Mouse (Mus musculus): ENCODE results near the gene Aff1. TPM values are rescaled to one million over a fixed set of nuclear protein-coding genes. Genes with fewer than 3 reads are reported as not detected.
A peak's percentile ranks its signal among the peaks of the same experiment; 100 is the strongest.

Gene Aff1
- polyA plus RNA-seq, 1 experiment from 2014 or later: 13.5 TPM

DNA sequence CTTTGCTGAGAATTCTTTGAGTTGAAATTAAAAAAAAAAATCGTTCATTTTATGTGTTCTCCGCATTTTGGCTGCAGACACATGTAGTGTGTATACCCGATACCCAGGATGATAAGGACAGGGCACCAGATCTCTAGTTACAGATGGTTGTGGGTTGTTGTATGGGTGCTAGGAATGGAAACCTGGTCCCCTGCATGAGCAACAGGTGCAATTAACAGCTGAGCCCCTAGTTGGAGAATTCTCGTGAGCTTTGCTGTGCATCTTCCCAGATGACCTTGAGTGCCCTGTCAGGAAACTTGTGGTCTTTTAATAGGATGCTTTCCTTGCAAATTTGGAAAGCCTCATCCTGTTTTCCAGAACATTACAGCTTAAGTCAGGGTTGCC is 74.2 kb downstream of the Aff1 start:
- Histone ChIP-seq H3K4me3 (ENCODE audit: low read length) (no peak overlapping the region), H3K9ac (ENCODE audit: low read length) (no peak overlapping the region), H3K27me3 (ENCODE audit: control insufficient read depth, insufficient read depth, low read length) (no peaks in the 10 kb centered on the region), H3K4me2 (ENCODE audit: low read depth, low read length) (no peak overlapping the region), H3K36me3 (ENCODE audit: control insufficient read depth, insufficient read depth) (peaks cover 6% of the 10 kb centered on the region), H3K9me3 (replicated peaks; ENCODE audit: control insufficient read depth, low read length) (peaks cover 4% of the 10 kb centered on the region; the same call in 1 of the 2 replicates), H3K4me1 (ENCODE audit: control insufficient read depth, insufficient read depth, low read length) (peaks cover 31% of the 10 kb centered on the region), H3K27ac (ENCODE audit: low read length) (no peak overlapping the region)
- ATAC-seq (replicated peaks; ENCODE audit: extremely low read depth, insufficient read depth, low FRiP score): no peak
- WGBS: 93% methylated on average over 4 of the region's 4 CpGs

DNA sequence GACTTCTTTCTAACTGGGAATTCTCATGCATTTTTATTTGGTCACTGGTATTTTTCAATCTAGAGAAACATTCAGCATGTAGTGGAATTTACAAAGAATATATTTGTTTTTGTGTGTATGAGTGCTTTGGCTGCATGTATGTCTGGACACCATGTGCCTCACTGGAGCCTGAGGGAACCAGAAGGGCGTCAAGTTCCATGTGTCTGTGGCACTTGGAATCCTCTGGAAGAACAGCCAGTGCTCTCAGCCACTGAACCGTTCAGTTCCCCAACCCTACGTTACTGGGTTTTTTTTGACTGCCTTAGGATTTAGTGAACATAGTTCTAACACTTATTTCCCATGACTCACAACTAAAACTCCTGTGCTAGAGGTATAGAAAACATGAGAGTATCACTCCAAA is 76.8 kb downstream of the Aff1 start:
- 86% methylated on average over 3 of the region's 3 CpGs for WGBS
- no peak overlapping the region for H3K9ac ChIP-seq (ENCODE audit: low read length)
- H3K4me1 ChIP-seq (ENCODE audit: control insufficient read depth, insufficient read depth, low read length): peaks cover 36% of the 10 kb centered on the region
- H3K36me3 ChIP-seq (ENCODE audit: control insufficient read depth, insufficient read depth): peaks cover 6% of the 10 kb centered on the region
- H3K4me2 ChIP-seq (ENCODE audit: low read depth, low read length): no peak overlapping the region
- H3K4me3 ChIP-seq (ENCODE audit: low read length): no peak overlapping the region
- H3K9me3 ChIP-seq (replicated peaks; ENCODE audit: control insufficient read depth, low read length): peaks cover 4% of the 10 kb centered on the region; the same call in 1 of the 2 replicates
- no peak for ATAC-seq (replicated peaks; ENCODE audit: extremely low read depth, insufficient read depth, low FRiP score)
- H3K27ac ChIP-seq (ENCODE audit: low read length): no peak overlapping the region
- H3K27me3 ChIP-seq (ENCODE audit: control insufficient read depth, insufficient read depth, low read length): no peaks in the 10 kb centered on the region

GRCm38 (mm10) chr5:103769701-103770100 is 77.5 kb downstream of the Aff1 start:
- Histone ChIP-seq H3K9ac (ENCODE audit: low read length) (no peak overlapping the region), H3K27ac (ENCODE audit: low read length) (peak overlapping the region; percentile 47), H3K27me3 (ENCODE audit: control insufficient read depth, insufficient read depth, low read length) (no peaks in the 10 kb centered on the region), H3K4me3 (ENCODE audit: low read length) (no peak overlapping the region), H3K9me3 (replicated peaks; ENCODE audit: control insufficient read depth, low read length) (peaks cover 4% of the 10 kb centered on the region; the same call in 1 of the 2 replicates), H3K4me2 (ENCODE audit: low read depth, low read length) (no peak overlapping the region), H3K4me1 (ENCODE audit: control insufficient read depth, insufficient read depth, low read length) (peaks cover 44% of the 10 kb centered on the region), H3K36me3 (ENCODE audit: control insufficient read depth, insufficient read depth) (peaks cover 6% of the 10 kb centered on the region)
- WGBS: 51% methylated on average over 9 of the region's 9 CpGs
- no peak for ATAC-seq (replicated peaks; ENCODE audit: extremely low read depth, insufficient read depth, low FRiP score)

DNA sequence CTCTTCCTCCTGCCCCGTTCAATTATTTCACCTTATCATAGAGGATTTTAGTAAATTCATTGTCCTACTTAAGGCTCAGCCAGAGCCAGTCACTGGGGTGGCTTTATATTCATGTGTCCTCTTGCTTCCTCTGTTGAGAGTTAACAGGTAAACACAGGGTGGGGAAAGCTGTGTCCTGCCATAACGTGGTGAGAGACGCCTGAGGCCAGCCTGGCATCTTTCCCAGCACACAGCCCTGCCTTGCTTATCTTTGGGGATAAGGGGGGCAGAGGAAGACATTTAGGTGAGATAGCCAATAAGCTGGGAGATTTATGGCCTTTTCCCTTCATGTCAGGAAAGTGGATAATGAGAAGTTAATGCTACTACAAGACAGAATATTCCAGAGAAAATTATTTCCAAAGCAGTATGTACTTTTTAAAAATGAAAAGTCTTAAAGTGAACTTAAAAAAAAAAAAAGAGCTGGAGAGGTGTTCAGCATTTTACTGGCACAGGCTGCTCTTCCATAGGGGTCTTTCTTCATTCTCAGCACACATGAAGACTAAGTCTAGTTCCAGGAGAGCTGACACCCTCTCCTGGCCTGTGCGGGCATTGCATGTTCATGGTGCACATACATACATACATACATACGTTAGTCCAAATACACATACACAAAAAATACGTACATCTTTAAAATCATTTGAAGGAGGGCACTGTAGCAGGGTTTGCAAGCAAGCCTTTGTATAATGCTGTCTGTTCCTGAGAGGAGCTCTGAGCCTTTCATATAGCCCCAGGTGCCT is 78.5 kb downstream of the Aff1 start:
- Histone ChIP-seq H3K27me3 (ENCODE audit: control insufficient read depth, insufficient read depth, low read length) (no peaks in the 10 kb centered on the region), H3K4me2 (ENCODE audit: low read depth, low read length) (no peak overlapping the region), H3K36me3 (ENCODE audit: control insufficient read depth, insufficient read depth) (peaks cover 6% of the 10 kb centered on the region), H3K4me3 (ENCODE audit: low read length) (no peak overlapping the region), H3K4me1 (ENCODE audit: control insufficient read depth, insufficient read depth, low read length) (peaks cover 53% of the 10 kb centered on the region), H3K9ac (ENCODE audit: low read length) (no peak overlapping the region), H3K9me3 (replicated peaks; ENCODE audit: control insufficient read depth, low read length) (peaks cover 4% of the 10 kb centered on the region; the same call in 1 of the 2 replicates), H3K27ac (ENCODE audit: low read length) (peak overlapping the region; percentile 47)
- no peak for ATAC-seq (replicated peaks; ENCODE audit: extremely low read depth, insufficient read depth, low FRiP score)
- 54% methylated on average over 6 of the region's 6 CpGs for WGBS

DNA sequence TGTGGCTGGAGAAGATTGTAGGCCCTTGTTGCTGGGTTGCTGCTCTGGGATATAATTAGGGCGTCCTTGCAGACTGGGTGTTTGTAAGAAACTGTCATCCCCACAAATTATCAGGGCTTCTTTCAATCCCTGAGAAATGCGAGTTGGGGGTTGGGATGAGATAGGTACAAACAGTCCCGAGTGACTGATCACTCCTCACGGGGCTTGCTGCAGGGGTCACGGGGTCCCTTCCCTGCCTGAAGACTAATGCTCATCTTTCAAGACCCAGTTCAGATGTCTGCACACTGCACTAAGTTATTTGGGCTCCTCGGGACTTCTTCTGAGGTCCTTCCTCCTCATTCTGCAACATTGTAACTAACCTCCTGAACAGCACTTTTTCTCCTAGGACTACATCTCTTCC is 79.2 kb downstream of the Aff1 start:
- Histone ChIP-seq H3K27ac (ENCODE audit: low read length) (peak overlapping the region; percentile 3; the same call in 1 of the 2 replicates), H3K27me3 (ENCODE audit: control insufficient read depth, insufficient read depth, low read length) (no peaks in the 10 kb centered on the region), H3K36me3 (ENCODE audit: control insufficient read depth, insufficient read depth) (no peaks in the 10 kb centered on the region), H3K4me3 (ENCODE audit: low read length) (no peak overlapping the region), H3K9me3 (replicated peaks; ENCODE audit: control insufficient read depth, low read length) (no peaks in the 10 kb centered on the region), H3K4me1 (ENCODE audit: control insufficient read depth, insufficient read depth, low read length) (peaks cover 57% of the 10 kb centered on the region), H3K4me2 (ENCODE audit: low read depth, low read length) (no peak overlapping the region; the same call in 1 of the 2 replicates), H3K9ac (ENCODE audit: low read length) (no peak overlapping the region)
- ATAC-seq (replicated peaks; ENCODE audit: extremely low read depth, insufficient read depth, low FRiP score): no peak
- WGBS: 52% methylated on average over 6 of the region's 6 CpGs

- H3K4me2 ChIP-seq (ENCODE audit: low read depth, low read length): no peak overlapping the region; the same call in 1 of the 2 replicates
- H3K4me3 ChIP-seq (ENCODE audit: low read length): no peak overlapping the region
- H3K27ac ChIP-seq (ENCODE audit: low read length): peak overlapping the region; percentile 83
- H3K27me3 ChIP-seq (ENCODE audit: control insufficient read depth, insufficient read depth, low read length): no peaks in the 10 kb centered on the region
- 40% methylated on average over 4 of the region's 4 CpGs for WGBS
- peaks cover 59% of the 10 kb centered on the region for H3K4me1 ChIP-seq (ENCODE audit: control insufficient read depth, insufficient read depth, low read length)
- ATAC-seq (replicated peaks; ENCODE audit: extremely low read depth, insufficient read depth, low FRiP score): no peak
- H3K36me3 ChIP-seq (ENCODE audit: control insufficient read depth, insufficient read depth): no peaks in the 10 kb centered on the region
- H3K9me3 ChIP-seq (replicated peaks; ENCODE audit: control insufficient read depth, low read length): no peaks in the 10 kb centered on the region
- H3K9ac ChIP-seq (ENCODE audit: low read length): peak overlapping the region; percentile 12; the same call in 1 of the 2 replicates
Measured at GRCm38 (mm10) chr5:103772252-103772651, 80.1 kb downstream of the Aff1 start.

GRCm38 (mm10) chr5:103773100-103773552 is 81.0 kb downstream of the Aff1 start:
- Histone ChIP-seq H3K36me3 (ENCODE audit: control insufficient read depth, insufficient read depth) (no peaks in the 10 kb centered on the region), H3K27ac (ENCODE audit: low read length) (peak overlapping the region; percentile 83), H3K4me1 (ENCODE audit: control insufficient read depth, insufficient read depth, low read length) (peaks cover 66% of the 10 kb centered on the region), H3K4me2 (ENCODE audit: low read depth, low read length) (peak overlapping the region; percentile 53), H3K9ac (ENCODE audit: low read length) (peak overlapping the region; percentile 65), H3K4me3 (ENCODE audit: low read length) (peak overlapping the region; percentile 26), H3K9me3 (replicated peaks; ENCODE audit: control insufficient read depth, low read length) (no peaks in the 10 kb centered on the region), H3K27me3 (ENCODE audit: control insufficient read depth, insufficient read depth, low read length) (no peaks in the 10 kb centered on the region)
- ATAC-seq (replicated peaks; ENCODE audit: extremely low read depth, insufficient read depth, low FRiP score): peak; percentile 55; the same call in 1 of the 2 replicates
- WGBS: 25% methylated on average over 5 of the region's 5 CpGs

GRCm38 (mm10) chr5:103774703-103775333 is 82.6 kb downstream of the Aff1 start:
- no peak overlapping the region for H3K4me3 ChIP-seq (ENCODE audit: low read length)
- no peaks in the 10 kb centered on the region for H3K36me3 ChIP-seq (ENCODE audit: control insufficient read depth, insufficient read depth)
- no peaks in the 10 kb centered on the region for H3K27me3 ChIP-seq (ENCODE audit: control insufficient read depth, insufficient read depth, low read length)
- 25% methylated on average over 11 of the region's 11 CpGs for WGBS
- H3K9ac ChIP-seq (ENCODE audit: low read length): no peak overlapping the region; the same call in 1 of the 2 replicates
- H3K4me1 ChIP-seq (ENCODE audit: control insufficient read depth, insufficient read depth, low read length): peaks cover 81% of the 10 kb centered on the region
- ATAC-seq (replicated peaks; ENCODE audit: extremely low read depth, insufficient read depth, low FRiP score): no peak
- H3K27ac ChIP-seq (ENCODE audit: low read length): peak overlapping the region; percentile 76
- no peaks in the 10 kb centered on the region for H3K9me3 ChIP-seq (replicated peaks; ENCODE audit: control insufficient read depth, low read length)
- peak overlapping the region; percentile 23; the same call in 1 of the 2 replicates for H3K4me2 ChIP-seq (ENCODE audit: low read depth, low read length)

- 51% methylated on average over 13 of the region's 13 CpGs for WGBS
- Histone ChIP-seq H3K36me3 (ENCODE audit: control insufficient read depth, insufficient read depth) (no peaks in the 10 kb centered on the region), H3K4me2 (ENCODE audit: low read depth, low read length) (peak overlapping the region; percentile 23; the same call in 1 of the 2 replicates), H3K9ac (ENCODE audit: low read length) (no peak overlapping the region; the same call in 1 of the 2 replicates), H3K4me3 (ENCODE audit: low read length) (no peak overlapping the region), H3K9me3 (replicated peaks; ENCODE audit: control insufficient read depth, low read length) (no peaks in the 10 kb centered on the region), H3K4me1 (ENCODE audit: control insufficient read depth, insufficient read depth, low read length) (peaks cover 79% of the 10 kb centered on the region), H3K27me3 (ENCODE audit: control insufficient read depth, insufficient read depth, low read length) (no peaks in the 10 kb centered on the region), H3K27ac (ENCODE audit: low read length) (peak overlapping the region; percentile 76)
- 0 out of 2 replicates have a peak, but pooled peaks have one; percentile 19 for ATAC-seq (replicated peaks; ENCODE audit: extremely low read depth, insufficient read depth, low FRiP score)
Measured at GRCm38 (mm10) chr5:103775429-103775828, 83.3 kb downstream of the Aff1 start.
